Mouse (Mus musculus): ENCODE measurements at regions not wholly inside any gene's neighbourhood (a gene's known extent, or its start where the extent isn't known, plus 50 kb on each side); places are given as distances from the start of the nearest gene placed in this dataset.

DNA sequence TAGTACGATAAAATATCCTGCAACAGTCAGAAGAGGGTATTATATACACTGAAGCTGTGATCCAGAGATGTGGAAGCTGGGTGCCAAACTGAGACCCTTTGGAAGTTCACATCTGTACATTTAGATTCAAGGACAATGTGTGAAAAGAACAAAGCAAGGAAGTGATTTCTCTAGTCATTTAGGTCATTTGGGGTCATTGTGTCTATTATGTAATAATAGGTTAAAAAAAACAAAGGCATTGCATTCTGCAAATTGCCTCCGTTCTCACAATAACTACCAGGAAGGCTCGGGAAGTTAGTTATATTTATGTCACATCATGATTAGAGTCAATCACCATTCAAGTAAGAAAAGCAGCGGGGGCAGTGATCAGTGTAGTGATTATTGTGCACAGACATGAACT, 563.3 kb downstream of the Trim52 start:
- H3K36me3 ChIP-seq (replicated peaks), result no peaks in the 10 kb centered on the region
- no peaks in the 10 kb centered on the region for H3K9me3 ChIP-seq
- no peaks in the 10 kb centered on the region for H3K27me3 ChIP-seq
- no peak overlapping the region for H3K4me2 ChIP-seq
- H3K4me1 ChIP-seq, result no peaks in the 10 kb centered on the region
- ATAC-seq (ENCODE audit: low FRiP score), result no peak
- H3K4me3 ChIP-seq (replicated peaks), result no peak overlapping the region
- WGBS, result 34% methylated on average over 4 of the region's 4 CpGs
- no peak overlapping the region for H3K27ac ChIP-seq
- no peak overlapping the region for H3K9ac ChIP-seq

DNA sequence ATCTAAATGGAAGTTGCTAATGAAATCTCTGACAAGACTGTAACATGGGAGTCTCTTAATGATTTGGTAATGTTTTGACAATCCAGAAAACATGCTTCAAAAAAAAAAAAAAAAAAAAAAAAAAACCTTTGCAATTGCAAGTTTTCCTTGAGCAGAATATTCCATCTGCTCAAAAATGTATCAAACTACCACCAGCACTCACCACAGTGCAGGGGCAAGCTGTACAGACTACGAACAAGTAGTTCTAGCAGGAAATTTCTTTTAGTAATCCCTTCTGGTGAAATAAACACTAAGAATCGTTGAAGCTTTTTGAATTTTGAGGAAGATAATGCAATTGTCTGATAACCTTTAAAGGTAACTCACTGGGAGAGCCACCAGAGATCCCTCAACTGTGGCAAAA, 572.0 kb downstream of the Trim52 start:
- H3K4me2 ChIP-seq, result no peak overlapping the region
- H3K4me3 ChIP-seq (replicated peaks), result no peak overlapping the region
- no peaks in the 10 kb centered on the region for H3K27me3 ChIP-seq
- no peaks in the 10 kb centered on the region for H3K9me3 ChIP-seq
- H3K36me3 ChIP-seq (replicated peaks), result no peaks in the 10 kb centered on the region
- 62% methylated on average over 2 of the region's 2 CpGs for WGBS
- no peak overlapping the region for H3K9ac ChIP-seq
- no peaks in the 10 kb centered on the region for H3K4me1 ChIP-seq
- no peak for ATAC-seq (ENCODE audit: low FRiP score)
- no peak overlapping the region for H3K27ac ChIP-seq

DNA sequence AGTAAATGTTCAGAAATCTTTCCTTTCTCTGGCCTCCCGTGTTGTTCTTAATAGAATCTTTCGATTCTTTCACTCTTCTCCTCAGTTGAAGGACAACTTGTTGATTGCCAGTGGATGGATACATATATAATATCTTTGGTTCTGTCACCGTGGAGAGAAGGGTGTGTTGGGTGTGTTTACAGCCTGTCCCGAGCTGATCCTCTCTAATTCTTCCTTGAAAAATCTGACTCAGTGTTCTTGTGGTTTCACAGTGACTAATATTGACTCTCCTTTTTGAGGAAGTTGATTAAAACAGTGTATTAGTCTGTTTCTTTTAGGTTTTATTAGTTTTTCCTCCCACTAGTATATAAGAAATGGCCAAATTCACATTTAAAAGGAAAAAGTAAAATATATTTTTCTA, 575.2 kb downstream of the Trim52 start:
- Histone ChIP-seq H3K4me1 (no peaks in the 10 kb centered on the region), H3K27ac (no peak overlapping the region), H3K9me3 (no peaks in the 10 kb centered on the region), H3K36me3 (replicated peaks) (no peaks in the 10 kb centered on the region), H3K27me3 (no peaks in the 10 kb centered on the region), H3K4me2 (no peak overlapping the region), H3K9ac (no peak overlapping the region), H3K4me3 (replicated peaks) (no peak overlapping the region)
- 87% methylated on average over 4 of the region's 4 CpGs for WGBS
- no peak for ATAC-seq (ENCODE audit: low FRiP score)

DNA sequence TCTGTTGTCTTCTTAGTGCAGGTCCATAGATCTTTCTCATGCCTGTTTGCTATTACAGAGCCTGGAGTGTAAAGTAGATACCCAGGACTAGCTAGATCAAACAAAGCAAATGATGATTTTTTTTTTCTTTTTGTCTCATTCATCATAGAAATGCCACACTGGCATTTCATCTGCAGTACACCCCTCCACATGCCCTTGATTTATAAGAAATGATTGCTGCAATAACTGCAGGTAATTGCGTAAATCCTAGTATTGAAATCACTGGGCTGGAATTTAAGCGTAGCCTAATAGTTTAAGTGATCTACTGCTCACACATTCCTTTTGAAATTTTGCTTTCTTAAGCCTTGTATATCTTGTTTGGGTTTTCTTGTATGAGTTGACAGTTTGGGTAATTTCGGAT, 581.4 kb downstream of the Trim52 start:
- ATAC-seq (ENCODE audit: low FRiP score), result no peak
- H3K27me3 ChIP-seq, result no peaks in the 10 kb centered on the region
- no peak overlapping the region for H3K4me3 ChIP-seq (replicated peaks)
- no peaks in the 10 kb centered on the region for H3K4me1 ChIP-seq
- no peaks in the 10 kb centered on the region for H3K9me3 ChIP-seq
- 84% methylated on average over 3 of the region's 3 CpGs for WGBS
- no peak overlapping the region for H3K4me2 ChIP-seq
- no peaks in the 10 kb centered on the region for H3K36me3 ChIP-seq (replicated peaks)
- H3K27ac ChIP-seq, result no peak overlapping the region
- H3K9ac ChIP-seq, result no peak overlapping the region

DNA sequence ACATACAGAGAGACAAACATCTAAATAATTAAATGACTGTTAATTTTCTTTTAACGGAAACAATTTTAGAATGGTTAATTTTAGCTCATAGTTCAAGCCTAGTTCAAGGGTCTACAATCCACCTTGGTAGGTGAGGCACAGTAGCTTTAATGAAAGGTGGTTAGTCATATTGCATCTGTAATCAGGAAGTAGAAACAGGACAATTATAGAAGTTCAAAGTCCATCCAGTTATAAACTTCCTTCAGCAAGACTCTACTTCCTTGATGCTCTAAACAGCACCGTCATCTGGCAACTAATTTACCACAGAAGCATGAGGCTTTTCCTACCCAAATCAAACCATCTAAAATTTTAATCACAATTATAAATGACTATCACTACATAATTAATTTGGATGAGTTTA, 608.0 kb downstream of the Trim52 start:
- H3K9ac ChIP-seq, result no peak overlapping the region
- no peaks in the 10 kb centered on the region for H3K27me3 ChIP-seq
- H3K4me3 ChIP-seq (replicated peaks), result no peak overlapping the region
- no peak overlapping the region for H3K27ac ChIP-seq
- H3K36me3 ChIP-seq (replicated peaks), result no peaks in the 10 kb centered on the region
- WGBS, result 94% methylated on average over 2 of the region's 2 CpGs
- no peaks in the 10 kb centered on the region for H3K9me3 ChIP-seq
- no peak for ATAC-seq (ENCODE audit: low FRiP score)
- H3K4me2 ChIP-seq, result no peak overlapping the region
- no peaks in the 10 kb centered on the region for H3K4me1 ChIP-seq

DNA sequence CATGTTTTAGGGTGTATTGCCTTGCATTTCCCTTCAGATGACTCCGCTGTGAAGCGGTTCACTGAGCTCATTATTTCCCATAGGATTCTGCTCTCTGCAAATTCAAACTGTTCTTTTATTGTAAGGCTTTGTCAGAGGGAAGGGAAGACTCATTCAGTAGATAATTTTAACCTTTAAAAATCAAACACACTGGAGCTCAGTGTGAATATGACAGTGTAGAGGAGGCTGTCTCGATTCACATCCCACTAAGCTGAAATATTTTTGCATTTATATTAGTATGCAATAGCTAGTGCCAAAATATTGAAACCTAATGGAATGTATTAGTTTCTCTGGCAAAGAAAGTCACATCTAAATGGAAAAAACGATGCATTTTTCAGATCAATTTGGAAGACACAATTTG, 627.8 kb downstream of the Trim52 start:
- H3K9ac ChIP-seq, result no peak overlapping the region
- no peak overlapping the region for H3K4me3 ChIP-seq (replicated peaks)
- ATAC-seq (ENCODE audit: low FRiP score), result no peak
- H3K4me2 ChIP-seq, result no peak overlapping the region
- H3K9me3 ChIP-seq, result no peaks in the 10 kb centered on the region
- H3K36me3 ChIP-seq (replicated peaks), result no peaks in the 10 kb centered on the region
- H3K4me1 ChIP-seq, result no peaks in the 10 kb centered on the region
- 85% methylated on average over 4 of the region's 4 CpGs for WGBS
- H3K27me3 ChIP-seq, result no peaks in the 10 kb centered on the region
- H3K27ac ChIP-seq, result no peak overlapping the region

DNA sequence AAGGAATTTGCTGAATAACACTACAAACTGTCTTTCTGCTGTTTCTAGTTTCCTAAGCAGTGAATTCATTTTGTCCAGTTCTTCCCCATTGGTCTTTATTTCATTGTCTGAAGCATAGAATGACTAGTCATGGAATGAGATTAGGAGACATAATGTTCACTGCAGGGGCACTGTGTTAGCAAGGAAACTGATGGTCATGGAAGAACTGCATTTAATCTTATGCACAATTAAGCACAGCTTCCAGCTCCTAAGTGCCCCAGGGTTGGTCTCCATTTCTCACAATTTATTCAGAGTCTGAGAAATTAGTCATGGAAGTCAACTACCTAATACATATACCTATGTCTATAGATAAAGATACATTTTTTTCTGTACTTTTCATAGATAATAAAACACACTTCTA, 634.9 kb downstream of the Trim52 start:
- ATAC-seq (ENCODE audit: low FRiP score), result no peak
- Histone ChIP-seq H3K9me3 (no peaks in the 10 kb centered on the region), H3K36me3 (replicated peaks) (no peaks in the 10 kb centered on the region), H3K27ac (no peak overlapping the region), H3K4me2 (no peak overlapping the region), H3K9ac (no peak overlapping the region), H3K27me3 (no peaks in the 10 kb centered on the region), H3K4me3 (replicated peaks) (no peak overlapping the region), H3K4me1 (no peaks in the 10 kb centered on the region)

DNA sequence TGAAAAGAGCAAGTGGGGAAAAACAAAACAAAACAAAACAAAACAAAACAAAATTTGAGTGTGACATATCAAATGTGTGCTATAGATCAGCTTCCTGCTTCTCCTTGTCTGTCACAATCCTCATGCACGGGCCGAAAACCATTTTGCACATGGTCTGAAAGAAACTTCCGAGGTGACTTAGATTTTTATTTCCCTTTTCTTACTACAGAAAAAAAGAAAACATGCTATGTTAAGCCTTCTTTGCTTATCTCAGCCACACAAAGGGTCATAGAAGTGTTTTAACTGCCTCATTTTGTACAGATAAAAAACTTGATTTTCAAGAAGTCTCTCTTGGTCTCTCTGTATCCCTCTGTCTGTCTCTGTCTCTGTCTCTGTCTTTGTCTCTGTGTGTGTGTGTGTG, 654.2 kb downstream of the Trim52 start:
- H3K9me3 ChIP-seq, result no peaks in the 10 kb centered on the region
- ATAC-seq (ENCODE audit: low FRiP score), result no peak
- 91% methylated on average over 3 of the region's 3 CpGs for WGBS

DNA sequence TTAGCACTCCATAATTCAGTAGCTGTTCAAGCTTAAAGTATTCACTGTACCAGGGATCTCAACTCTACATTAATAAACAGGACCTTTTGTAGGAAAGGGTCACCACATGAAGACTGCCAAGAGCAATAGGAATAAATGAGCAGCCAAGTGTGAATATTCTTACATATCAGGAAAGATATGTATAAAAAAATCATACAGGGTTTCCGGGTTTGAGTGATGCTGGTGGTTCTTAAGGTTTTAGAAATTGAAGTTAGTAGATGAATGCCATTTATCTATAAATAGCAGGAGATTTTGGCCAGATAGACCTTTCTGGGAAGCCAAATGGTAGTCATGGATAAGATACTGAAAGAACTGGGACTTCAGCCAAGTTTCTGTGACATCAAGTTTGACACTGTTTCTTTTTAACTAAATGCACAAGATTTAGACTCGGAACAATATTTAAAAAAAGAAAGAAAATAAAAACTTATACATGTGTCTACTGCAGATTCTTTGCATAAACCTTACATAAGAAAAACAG, 657.1 kb downstream of the Trim52 start:
- H3K27me3 ChIP-seq, result no peaks in the 10 kb centered on the region
- no peak for ATAC-seq (ENCODE audit: low FRiP score)
- H3K4me1 ChIP-seq, result no peaks in the 10 kb centered on the region
- H3K27ac ChIP-seq, result no peak overlapping the region
- no peak overlapping the region for H3K4me3 ChIP-seq (replicated peaks)
- H3K4me2 ChIP-seq, result no peak overlapping the region
- 88% methylated on average over 2 of the region's 2 CpGs for WGBS
- H3K9me3 ChIP-seq, result no peaks in the 10 kb centered on the region
- H3K36me3 ChIP-seq (replicated peaks), result no peaks in the 10 kb centered on the region
- H3K9ac ChIP-seq, result no peak overlapping the region

More for the DNA sequence above, 654.2 kb downstream of the Trim52 start:
- no peak overlapping the region for H3K4me2 ChIP-seq
- H3K36me3 ChIP-seq (replicated peaks), result no peaks in the 10 kb centered on the region
- H3K4me3 ChIP-seq (replicated peaks), result no peak overlapping the region
- H3K9ac ChIP-seq, result no peak overlapping the region
- no peaks in the 10 kb centered on the region for H3K4me1 ChIP-seq
- H3K27ac ChIP-seq, result no peak overlapping the region
- no peaks in the 10 kb centered on the region for H3K27me3 ChIP-seq

DNA sequence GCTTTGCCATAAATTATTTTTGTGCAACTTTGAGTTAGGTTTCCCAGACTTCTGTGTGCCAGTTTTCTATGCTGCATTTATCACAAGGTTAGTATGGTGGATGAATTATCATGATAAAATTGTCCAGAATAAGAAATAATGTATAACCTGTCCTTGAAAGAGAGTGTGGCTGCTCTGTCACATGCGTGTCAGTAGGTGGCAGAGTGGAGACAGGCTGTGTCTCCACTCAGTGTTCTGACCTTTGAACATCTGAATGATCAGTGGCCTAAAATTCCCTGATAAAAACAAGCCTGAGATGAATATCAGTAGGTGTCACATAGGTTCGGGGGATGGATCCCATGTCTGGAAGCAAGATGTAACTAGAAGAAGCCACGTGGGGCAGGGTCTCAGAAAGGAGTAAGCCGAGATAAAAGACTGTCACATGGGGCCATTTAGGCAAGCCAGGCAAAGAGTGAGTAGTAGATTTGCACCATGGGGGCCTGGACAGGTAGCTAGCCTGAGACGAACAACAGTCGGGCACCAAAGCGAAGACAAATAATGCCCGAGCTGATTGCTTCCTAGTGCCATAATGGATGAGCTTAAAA, 660.0 kb downstream of the Trim52 start:
- Histone ChIP-seq H3K9ac (no peak overlapping the region), H3K4me1 (no peaks in the 10 kb centered on the region), H3K27me3 (no peaks in the 10 kb centered on the region), H3K27ac (no peak overlapping the region), H3K36me3 (replicated peaks) (no peaks in the 10 kb centered on the region), H3K4me2 (no peak overlapping the region), H3K4me3 (replicated peaks) (no peak overlapping the region), H3K9me3 (no peaks in the 10 kb centered on the region)
- 77% methylated on average over 8 of the region's 8 CpGs for whole genome bisulfite sequencing
- ATAC-seq (ENCODE audit: low FRiP score), result peak; percentile 39; the same call in 1 of the 2 replicates

Data from forebrain, embryonic 12.5 days (tissue).